Mouse (Mus musculus) midbrain, embryonic 15.5 days (tissue): ENCODE data around the gene Gm10643. TPM values are rescaled to one million over a fixed set of nuclear protein-coding genes. Genes with fewer than 3 reads are reported as not detected.
A peak's percentile ranks its signal among the peaks of the same experiment; 100 is the strongest.

ENCODE experiments used
- ATAC-seq: fragments of 200-750 bp; cut with Nextera tagmentation; replicated peaks from 2 replicates; pipeline ENCODE4 v1.8.0; 2017; ENCODE audit warnings: moderate TSS enrichment
- H3K27ac ChIP-seq: fragments of 300-500 bp; sonication (generic); 2 replicates; pipeline ENCODE4 v1.5.1; 2015; ENCODE audit warnings: mild to moderate bottlenecking, inconsistent platforms
- H3K27me3 ChIP-seq: fragments of 300-500 bp; sonication (generic); replicated peaks from 2 replicates; pipeline ENCODE4 v1.6.1; 2015; ENCODE audit warnings: inconsistent platforms
- H3K36me3 ChIP-seq: fragments of 300-500 bp; sonication (generic); replicated peaks from 2 replicates; pipeline ENCODE4 v1.6.1; 2015; ENCODE audit warnings: inconsistent platforms
- H3K4me1 ChIP-seq: fragments of 300-500 bp; sonication (generic); 2 replicates; pipeline ENCODE4 v1.6.1; 2015; ENCODE audit warnings: inconsistent platforms
- H3K4me2 ChIP-seq: fragments of 300-500 bp; sonication (generic); 2 replicates; pipeline ENCODE4 v1.6.1; 2015; ENCODE audit warnings: inconsistent platforms, mild to moderate bottlenecking, moderate library complexity
- H3K4me3 ChIP-seq: fragments of 300-500 bp; sonication (generic); 2 replicates; pipeline ENCODE4 v1.5.1; 2015; ENCODE audit warnings: mild to moderate bottlenecking, inconsistent platforms
- H3K9ac ChIP-seq: fragments of 300-500 bp; sonication (generic); 2 replicates; pipeline ENCODE4 v1.6.1; 2015; ENCODE audit warnings: mild to moderate bottlenecking, inconsistent platforms
- H3K9me3 ChIP-seq: fragments of 300-500 bp; sonication (generic); 2 replicates; pipeline ENCODE4 v1.6.1; 2016; ENCODE audit warnings: inconsistent platforms
- WGBS: fragments of 180-500 bp; shearing (Covaris S2); methylation state at CpG from one replicate; pipeline ENCODE4 v1.1.7; 2015; ENCODE audit warnings: mixed read lengths; 5-methylcytosine and 5-hydroxymethylcytosine counted together
- microRNA counts: library from miRNA; unstranded; fragments of <30 nt; microRNA quantifications from one replicate; lab custom pipeline; 2016
- microRNA-seq: library from miRNA; unstranded; fragments of <30 nt; microRNA quantifications from one replicate; pipeline ENCODE4, GENCODE M21; 2016
- polyA plus RNA-seq: library from polyadenylated mRNA; unstranded; fragments of >200 nt; fragmentation: Nextera tagmentation; extraction: Ambion mirVana; gene quantifications from 2 replicates; pipeline ENCODE4 v1.2.1, GENCODE M21; 2015

Gm10643 gene
- polyA plus RNA-seq, 1 experiment from 2014 or later, result 1.0 TPM

DNA sequence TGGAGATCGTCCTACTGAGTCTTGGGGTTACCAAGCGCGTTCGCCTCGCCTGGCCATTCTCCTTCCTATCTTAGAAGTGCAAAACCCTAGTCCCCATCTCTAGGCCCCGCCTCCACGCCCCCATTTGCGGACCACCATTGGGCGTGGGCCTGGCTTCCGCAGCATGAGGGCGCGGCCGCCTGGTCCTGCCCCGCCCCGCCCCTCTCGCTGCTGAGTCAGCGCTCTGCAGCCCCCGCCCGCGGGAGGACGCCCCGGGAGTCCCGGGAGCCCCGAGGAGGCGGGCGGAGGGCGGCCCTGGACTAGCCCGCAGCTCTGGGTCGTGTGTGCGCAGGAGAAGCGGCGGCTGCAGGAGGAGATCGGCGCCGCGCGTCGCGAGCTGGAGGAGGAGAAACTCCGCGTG is 39.1 kb downstream of the Gm10643 start:
- peaks cover 35% of the 10 kb centered on the region for H3K27me3 ChIP-seq
- H3K9me3 ChIP-seq, result no peaks in the 10 kb centered on the region
- H3K9ac ChIP-seq, result peak overlapping the region; percentile 40
- peak overlapping the region; percentile 96 for H3K4me2 ChIP-seq
- ATAC-seq, result peak; percentile 71
- H3K4me3 ChIP-seq, result peak overlapping the region; percentile 52
- no peak overlapping the region for H3K27ac ChIP-seq
- H3K4me1 ChIP-seq, result peaks cover 12% of the 10 kb centered on the region; the same call in 1 of the 2 replicates
- under 1% methylated on average over 41 of the region's 41 CpGs for WGBS
- H3K36me3 ChIP-seq, result no peaks in the 10 kb centered on the region

DNA sequence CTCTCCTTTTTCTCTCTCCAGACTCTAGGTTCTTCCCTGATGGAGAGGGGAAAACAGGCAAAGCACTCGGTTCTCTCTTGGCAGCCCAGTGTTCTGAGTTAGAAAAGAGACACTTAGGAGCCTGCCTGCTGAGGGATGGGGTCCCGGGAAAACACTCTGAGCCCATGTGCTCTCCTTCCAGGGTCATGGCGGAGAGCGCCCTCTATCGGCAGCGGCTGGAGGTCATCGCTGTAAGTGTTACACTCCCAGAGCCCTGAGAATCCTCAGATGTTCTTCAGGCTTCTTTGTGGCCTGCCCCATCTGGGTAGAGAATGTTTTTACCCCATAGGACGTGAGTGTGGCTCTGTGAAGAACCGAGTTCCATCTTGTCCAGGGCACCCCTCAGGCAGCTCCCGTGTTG is 40.8 kb downstream of the Gm10643 start:
- Histone ChIP-seq H3K36me3 (no peaks in the 10 kb centered on the region), H3K27ac (no peak overlapping the region), H3K27me3 (peaks cover 39% of the 10 kb centered on the region), H3K4me2 (no peak overlapping the region), H3K9ac (no peak overlapping the region), H3K4me1 (peaks cover 12% of the 10 kb centered on the region; the same call in 1 of the 2 replicates), H3K9me3 (no peaks in the 10 kb centered on the region), H3K4me3 (no peak overlapping the region)
- no peak for ATAC-seq
- 13% methylated on average over 10 of the region's 10 CpGs for WGBS

DNA sequence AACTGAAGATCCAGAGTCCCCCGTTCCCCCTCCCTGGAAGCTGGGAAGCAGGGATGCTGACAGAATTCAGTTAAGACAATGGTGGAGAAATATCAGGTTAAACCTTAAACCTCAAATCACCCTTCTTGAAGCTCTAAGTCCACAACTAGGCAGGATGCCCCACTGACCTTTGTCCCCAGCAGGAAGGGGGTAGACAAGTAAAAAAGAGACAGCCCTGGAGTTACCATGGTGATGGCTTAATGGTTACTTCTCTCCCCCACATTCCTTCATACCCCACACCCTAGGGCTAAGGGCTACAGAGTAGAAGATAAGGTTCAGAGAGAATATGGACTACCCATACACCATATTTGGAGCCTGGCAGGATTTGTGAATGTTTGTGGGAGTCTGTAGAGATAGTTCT is 41.3 kb downstream of the Gm10643 start:
- no peak overlapping the region for H3K9ac ChIP-seq
- no peak overlapping the region for H3K4me3 ChIP-seq
- H3K4me1 ChIP-seq, result peaks cover 12% of the 10 kb centered on the region; the same call in 1 of the 2 replicates
- H3K4me2 ChIP-seq, result no peak overlapping the region
- no peaks in the 10 kb centered on the region for H3K9me3 ChIP-seq
- H3K36me3 ChIP-seq, result no peaks in the 10 kb centered on the region
- no peak overlapping the region for H3K27ac ChIP-seq
- H3K27me3 ChIP-seq, result peaks cover 39% of the 10 kb centered on the region
- WGBS, result 82% methylated on average over 1 of the region's 1 CpGs
- no peak for ATAC-seq

DNA sequence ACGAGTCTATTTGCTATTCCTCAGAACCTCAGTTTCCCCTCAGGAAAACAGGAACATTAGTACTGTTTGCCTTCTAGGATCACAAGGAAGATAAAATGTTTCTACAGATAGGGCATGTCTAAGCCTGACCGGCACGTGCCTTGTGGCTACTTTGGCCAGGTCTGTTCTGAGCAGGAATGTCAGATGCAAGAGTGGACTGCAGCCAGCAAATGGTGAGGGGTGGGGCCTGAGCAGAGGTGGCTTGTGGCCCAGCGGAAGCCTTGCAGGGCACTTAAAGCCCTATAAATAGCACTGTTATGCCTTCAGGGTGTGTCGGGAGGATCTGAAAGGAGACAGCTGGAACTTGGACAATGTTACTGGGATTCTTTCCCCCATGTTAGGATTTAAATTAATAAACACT is 41.9 kb downstream of the Gm10643 start:
- Histone ChIP-seq H3K4me3 (no peak overlapping the region), H3K4me2 (no peak overlapping the region), H3K27ac (no peak overlapping the region), H3K36me3 (no peaks in the 10 kb centered on the region), H3K4me1 (peaks cover 12% of the 10 kb centered on the region; the same call in 1 of the 2 replicates), H3K27me3 (peaks cover 39% of the 10 kb centered on the region), H3K9ac (no peak overlapping the region), H3K9me3 (no peaks in the 10 kb centered on the region)
- no peak for ATAC-seq
- 58% methylated on average over 5 of the region's 5 CpGs for WGBS

DNA sequence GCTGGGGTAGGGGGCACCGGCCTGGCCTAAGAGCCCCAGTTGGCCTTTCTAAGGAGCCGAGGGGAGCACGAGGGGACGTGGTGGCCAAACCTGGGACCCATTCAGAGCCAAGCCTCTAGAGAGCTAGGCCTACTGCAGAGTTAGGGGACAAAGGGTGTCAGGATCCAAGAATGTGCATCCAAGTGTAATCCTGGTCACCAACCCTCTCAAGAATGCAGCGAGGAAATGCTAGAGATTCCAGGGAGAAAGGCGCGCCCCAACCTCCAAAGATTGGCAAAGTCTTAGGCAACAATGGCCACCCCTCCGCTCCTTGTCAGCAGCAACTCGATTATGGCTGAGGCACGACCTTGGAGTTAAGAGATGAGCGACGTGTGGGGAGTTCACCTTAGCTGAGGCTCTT is 43.4 kb downstream of the Gm10643 start:
- Histone ChIP-seq H3K36me3 (no peaks in the 10 kb centered on the region), H3K9me3 (no peaks in the 10 kb centered on the region), H3K27me3 (peaks cover 29% of the 10 kb centered on the region), H3K9ac (no peak overlapping the region), H3K4me3 (no peak overlapping the region), H3K4me1 (peaks cover 12% of the 10 kb centered on the region; the same call in 1 of the 2 replicates), H3K4me2 (no peak overlapping the region), H3K27ac (no peak overlapping the region)
- WGBS, result 36% methylated on average over 12 of the region's 12 CpGs
- no peak for ATAC-seq

DNA sequence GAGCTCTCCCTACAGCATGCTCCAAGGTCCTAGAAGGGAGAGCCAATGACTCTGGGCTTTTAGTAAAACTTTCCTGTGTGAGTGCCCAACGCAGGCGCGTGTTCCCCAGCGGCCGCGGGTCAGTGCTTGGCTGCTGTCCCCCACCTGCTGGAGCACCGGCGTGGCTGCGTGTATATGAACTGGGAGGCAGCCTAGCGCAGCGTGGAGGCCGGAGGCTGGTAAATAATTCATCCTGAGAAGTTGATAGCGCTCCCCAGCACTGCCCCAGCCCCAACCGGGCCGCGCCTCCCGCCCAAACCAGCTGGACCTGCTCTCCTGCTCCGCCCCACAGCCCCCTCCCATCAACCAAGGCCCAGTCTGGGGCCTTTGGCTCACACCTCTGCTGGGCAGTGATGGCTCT is 43.8 kb downstream of the Gm10643 start, which contains the start of gene Palm3:
Gene Palm3, plus strand, starts transcription at position 376 of the 400 bp plus-strand sequence.
- ATAC-seq, result no peak
- H3K9ac ChIP-seq, result no peak within 1 kb of the TSS
- 10% methylated on average over 18 of the region's 18 CpGs for WGBS
- H3K27me3 ChIP-seq, result peaks cover 25% of the 10 kb centered on the region
- no peaks in the 10 kb centered on the region for H3K9me3 ChIP-seq
- no peak within 1 kb of the TSS for H3K4me3 ChIP-seq
- no peak within 1 kb of the TSS for H3K4me2 ChIP-seq
- no peak within 1 kb of the TSS for H3K27ac ChIP-seq
- peaks cover 8% of the 10 kb centered on the region; the same call in 1 of the 2 replicates for H3K4me1 ChIP-seq
- H3K36me3 ChIP-seq, result no peaks in the 10 kb centered on the region

DNA sequence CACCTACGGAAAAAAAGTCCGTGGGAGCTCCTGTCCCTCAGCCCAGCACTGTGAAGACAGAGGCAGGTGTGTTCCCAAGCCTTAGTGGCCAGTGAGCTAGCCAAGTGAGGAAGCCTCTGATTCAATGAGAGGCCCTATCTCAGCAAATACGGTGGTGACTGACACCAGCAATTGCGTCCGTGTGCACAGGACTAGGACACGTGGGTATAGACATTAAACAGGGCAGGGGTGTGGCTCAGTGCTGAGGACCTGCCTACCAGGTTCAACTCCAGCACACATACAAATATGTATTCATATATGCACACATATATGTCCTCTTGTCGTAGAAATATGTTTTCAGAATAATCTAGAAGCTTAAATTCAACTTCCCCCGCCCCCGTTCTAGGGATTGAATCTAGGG is 45.2 kb downstream of the Gm10643 start:
- H3K9ac ChIP-seq, result no peak overlapping the region
- 87% methylated on average over 9 of the region's 9 CpGs for WGBS
- no peak overlapping the region for H3K4me2 ChIP-seq
- no peak overlapping the region for H3K27ac ChIP-seq
- H3K27me3 ChIP-seq, result peaks cover 21% of the 10 kb centered on the region
- no peak overlapping the region for H3K4me3 ChIP-seq
- no peaks in the 10 kb centered on the region for H3K36me3 ChIP-seq
- H3K4me1 ChIP-seq, result peaks cover 4% of the 10 kb centered on the region; the same call in 1 of the 2 replicates
- H3K9me3 ChIP-seq, result no peaks in the 10 kb centered on the region
- no peak for ATAC-seq

DNA sequence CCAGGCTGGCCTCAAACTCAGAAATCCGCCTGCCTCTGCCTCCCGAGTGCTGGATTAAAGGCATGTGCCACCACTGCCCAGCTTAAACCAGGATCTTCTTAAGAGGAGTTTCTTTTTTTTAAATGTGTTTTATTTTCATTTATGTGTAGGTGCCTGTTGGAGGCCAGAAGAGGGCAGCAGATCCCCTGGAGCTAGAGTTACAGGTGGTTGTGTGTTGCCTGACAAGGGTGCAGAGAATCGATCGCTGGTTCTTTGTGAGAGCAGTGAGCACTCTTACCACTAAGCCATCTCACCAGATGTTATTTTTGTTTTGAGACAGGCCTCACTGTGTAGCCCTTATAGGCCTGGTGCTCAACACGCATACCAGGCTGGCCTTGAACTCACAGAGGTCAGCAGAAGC is 49.1 kb downstream of the Gm10643 start:
- H3K4me1 ChIP-seq, result peaks cover 19% of the 10 kb centered on the region
- no peaks in the 10 kb centered on the region for H3K36me3 ChIP-seq
- no peak overlapping the region for H3K9ac ChIP-seq
- H3K4me2 ChIP-seq, result no peak overlapping the region
- peaks cover 30% of the 10 kb centered on the region for H3K27me3 ChIP-seq
- no peak for ATAC-seq
- 93% methylated on average over 5 of the region's 5 CpGs for WGBS
- H3K27ac ChIP-seq, result no peak overlapping the region
- H3K4me3 ChIP-seq, result no peak overlapping the region
- H3K9me3 ChIP-seq, result no peaks in the 10 kb centered on the region

MicroRNAs encoded within 50 kb of the gene (microRNA counts, 519-probe panel; counts per million panel counts)
- microRNA mmu-miR-709 (lab: Ali Mortazavi, UCI), result 2,230 counts per million, percentile 29 among the panel's probes with 10 or more counts

Small RNA genes within 50 kb of the gene (microRNA-seq; reads per million reads assigned to microRNA genes)
- not detected for gene Mir709

Other genes starting within 250 kb of the Gm10643 start
- gene Adgrl1, start 165.0 kb downstream of the Gm10643 start, polyA plus RNA-seq, result 67.2 and 68.0 TPM in 2 replicates
- 0.93 and 1.00 TPM in 2 replicates for gene Gm10644, start 109.9 kb downstream of the Gm10643 start, polyA plus RNA-seq
- 8.0 and 10.9 TPM in 2 replicates for gene Asf1b, start 109.6 kb downstream of the Gm10643 start, polyA plus RNA-seq
- 228 and 238 TPM in 2 replicates for gene Prkaca, start 92.1 kb downstream of the Gm10643 start, polyA plus RNA-seq
- 7.1 and 7.2 TPM in 2 replicates for gene Samd1, start 67.5 kb downstream of the Gm10643 start, polyA plus RNA-seq
- gene 1700067K01Rik, start 63.6 kb downstream of the Gm10643 start, polyA plus RNA-seq, result 0.66 and 1.0 TPM in 2 replicates
- gene 2210011C24Rik, start 53.0 kb downstream of the Gm10643 start, polyA plus RNA-seq, result 0.26 and 0.39 TPM in 2 replicates
- gene Palm3, start 43.7 kb downstream of the Gm10643 start, polyA plus RNA-seq, result 2.6 and 2.8 TPM in 2 replicates
- gene Il27ra, start 22.5 kb downstream of the Gm10643 start, polyA plus RNA-seq, result 0.58 and 0.68 TPM in 2 replicates
- gene Rln3, start 20.1 kb downstream of the Gm10643 start, polyA plus RNA-seq, result 0.48 and 1.3 TPM in 2 replicates
- gene Rfx1, start 1.7 kb upstream of the Gm10643 start, polyA plus RNA-seq, result 12.4 and 14.0 TPM in 2 replicates
- gene Dcaf15, start 39.6 kb upstream of the Gm10643 start, polyA plus RNA-seq, result 25.8 and 26.3 TPM in 2 replicates
- gene Podnl1, start 60.9 kb upstream of the Gm10643 start, polyA plus RNA-seq, result 0.68 and 0.73 TPM in 2 replicates
- 52.5 and 53.3 TPM in 2 replicates for gene Cc2d1a, start 82.8 kb upstream of the Gm10643 start, polyA plus RNA-seq
- 2.5 and 2.9 TPM in 2 replicates for gene 4930432K21Rik, start 82.9 kb upstream of the Gm10643 start, polyA plus RNA-seq
- 8.1 and 8.5 TPM in 2 replicates for gene Nanos3, start 120.1 kb upstream of the Gm10643 start, polyA plus RNA-seq
- 33.2 and 33.3 TPM in 2 replicates for gene Zswim4, start 171.9 kb upstream of the Gm10643 start, polyA plus RNA-seq
- 225 and 244 TPM in 2 replicates for gene D8Ertd738e, start 184.6 kb upstream of the Gm10643 start, polyA plus RNA-seq
- 49.4 and 50.9 TPM in 2 replicates for gene Mri1, start 192.2 kb upstream of the Gm10643 start, polyA plus RNA-seq
- 22.8 and 26.6 TPM in 2 replicates for gene Ccdc130, start 205.2 kb upstream of the Gm10643 start, polyA plus RNA-seq